Mouse (Mus musculus) urinary bladder, postnatal 10 days (tissue): ENCODE data around the gene Magi1.

Experiments used
- DNase-seq: peaks from one replicate; pipeline ENCODE4 v3.0.0; 2022; ENCODE audit warnings: low spot score

Gene Magi1

GRCm38 (mm10) chr6:94158119-94158848 lies 125.4 kb downstream of the Magi1 start:
- DNase-seq, result no peak

DNA sequence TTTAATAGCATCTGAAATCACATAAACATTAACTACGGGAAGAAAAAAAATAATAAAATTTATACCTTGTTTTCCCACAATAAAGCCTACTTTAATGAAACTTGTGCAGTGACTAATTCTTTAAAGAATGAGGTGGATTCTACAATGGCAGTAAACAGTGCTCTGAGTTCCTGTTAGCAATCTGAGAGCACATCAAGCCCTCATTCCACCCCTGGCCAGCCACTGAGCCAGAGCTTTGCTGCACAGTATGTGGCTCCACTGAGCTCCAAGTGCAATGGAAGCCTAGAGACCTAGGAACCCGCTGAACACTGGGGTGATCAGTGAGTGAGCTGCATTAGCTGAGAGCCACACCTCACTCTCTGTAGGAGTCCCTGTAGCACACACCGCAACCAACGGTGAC lies 127.7 kb downstream of the Magi1 start:
- no peak for DNase-seq

GRCm38 (mm10) chr6:94154854-94155601 lies 128.7 kb downstream of the Magi1 start:
- no peak for DNase-seq

GRCm38 (mm10) chr6:94152881-94153280 lies 130.8 kb downstream of the Magi1 start:
- no peak for DNase-seq

GRCm38 (mm10) chr6:94150876-94151275 lies 132.8 kb downstream of the Magi1 start:
- DNase-seq, result no peak

DNA sequence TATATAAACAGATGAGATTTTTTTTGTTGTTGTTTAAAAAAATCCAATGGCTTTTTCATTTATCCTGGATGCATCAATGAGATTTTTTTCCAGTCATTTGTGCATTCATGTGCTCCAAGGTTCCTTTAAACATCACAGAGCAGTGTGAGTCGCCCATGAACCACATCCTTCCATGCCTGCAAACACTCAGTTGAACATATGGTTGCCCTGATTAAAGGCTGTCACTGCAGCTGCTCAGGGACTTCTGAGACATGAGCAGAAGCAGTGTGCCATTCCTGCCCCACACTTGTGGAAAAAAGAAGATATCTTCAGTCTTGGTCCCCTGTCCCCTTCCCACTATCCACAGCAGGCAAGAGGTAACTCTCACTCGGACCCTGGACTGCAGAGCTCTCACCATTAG lies 133.9 kb downstream of the Magi1 start:
- no peak for DNase-seq

DNA sequence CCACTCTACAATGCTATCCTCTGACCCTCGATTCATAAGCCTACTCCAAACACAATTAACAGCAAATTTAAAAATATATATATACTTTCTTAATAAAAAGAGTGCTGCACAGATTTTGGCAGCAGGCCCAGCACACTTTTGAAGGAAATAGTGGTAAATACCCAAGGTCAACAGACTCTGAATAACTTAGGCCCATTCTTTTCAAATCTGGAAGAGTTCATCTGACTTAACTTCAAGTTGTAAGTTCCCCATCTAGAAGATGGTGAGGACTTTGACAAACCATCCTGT lies 137.6 kb downstream of the Magi1 start:
- DNase-seq, result no peak

DNA sequence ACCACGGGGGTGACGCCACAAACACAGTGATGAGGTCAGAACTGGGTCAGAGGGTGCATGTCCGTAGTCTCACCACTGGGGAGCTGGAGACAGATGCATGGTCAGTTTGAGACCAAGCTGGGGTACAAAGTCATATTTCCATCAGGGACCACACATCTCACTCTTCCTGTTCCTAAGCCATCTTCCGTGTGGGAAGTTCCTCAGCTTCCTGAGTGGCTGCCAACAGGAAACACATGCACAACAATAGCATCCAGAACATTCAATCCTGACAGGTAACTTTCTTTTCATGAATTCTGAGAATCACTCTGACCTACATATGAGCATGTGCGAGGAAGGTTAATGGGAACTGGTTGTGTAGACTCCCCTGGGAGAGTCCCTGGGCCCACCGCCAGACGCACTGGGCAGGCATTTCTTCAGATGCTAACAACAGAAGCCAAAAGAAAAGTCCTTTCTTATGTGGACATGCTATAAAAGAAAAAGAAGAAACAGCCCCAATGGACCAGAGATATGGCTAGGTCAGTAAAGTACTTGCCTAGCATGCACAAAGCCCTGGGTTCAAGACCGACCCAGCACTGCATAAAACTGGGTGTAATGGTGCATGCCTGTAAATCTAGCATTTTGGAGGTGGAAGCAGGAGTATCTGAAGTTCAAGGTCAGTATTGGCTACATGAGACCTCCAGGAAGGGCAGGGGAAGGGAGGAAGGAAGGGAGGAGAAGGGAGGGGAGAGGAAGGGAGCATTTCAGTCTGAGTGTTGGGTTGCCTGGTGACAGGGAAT lies 138.1 kb downstream of the Magi1 start:
- no peak for DNase-seq

GRCm38 (mm10) chr6:94142493-94142892 lies 141.2 kb downstream of the Magi1 start:
- DNase-seq, result no peak

DNA sequence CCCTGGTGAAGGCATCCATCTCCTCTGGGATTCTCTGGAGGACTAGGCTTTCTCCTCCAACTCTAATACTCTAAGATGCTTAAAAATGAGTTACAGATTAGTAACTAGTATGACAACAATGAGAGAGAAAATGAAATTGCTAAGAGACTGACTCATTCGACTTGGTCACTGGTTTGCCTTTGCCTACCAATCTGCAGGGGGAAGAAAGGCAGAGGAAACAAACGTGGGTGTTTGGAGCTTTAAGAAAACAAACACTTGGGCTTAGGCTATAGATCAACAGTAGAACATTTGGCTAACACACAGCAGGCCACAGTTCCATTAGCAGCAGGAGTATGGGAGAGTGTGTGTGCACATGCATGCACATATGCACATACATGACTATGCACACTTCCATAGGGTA lies 142.2 kb downstream of the Magi1 start:
- no peak for DNase-seq

DNA sequence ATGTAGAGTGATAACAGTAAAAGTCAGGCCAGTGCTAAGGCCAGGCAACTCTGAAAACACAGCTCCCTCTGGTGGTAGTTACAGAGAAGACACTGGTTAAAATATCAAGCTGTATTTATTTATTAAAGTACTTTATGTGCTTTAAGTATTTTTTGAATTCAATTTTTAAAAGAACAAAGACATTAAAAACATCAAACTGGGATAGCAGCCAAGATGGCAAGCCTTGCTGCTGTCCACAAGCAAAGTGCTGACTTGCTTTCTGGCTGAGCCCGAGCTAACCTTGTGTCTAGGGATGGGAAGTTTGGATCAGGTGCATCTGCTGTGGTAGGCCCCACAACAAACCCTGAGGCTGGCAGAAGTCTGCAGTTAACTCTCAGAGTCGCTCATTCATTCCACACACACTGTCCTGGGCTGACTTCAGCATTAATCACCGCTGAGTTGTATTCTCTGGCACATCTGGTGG lies 143.7 kb downstream of the Magi1 start:
- no peak for DNase-seq

DNA sequence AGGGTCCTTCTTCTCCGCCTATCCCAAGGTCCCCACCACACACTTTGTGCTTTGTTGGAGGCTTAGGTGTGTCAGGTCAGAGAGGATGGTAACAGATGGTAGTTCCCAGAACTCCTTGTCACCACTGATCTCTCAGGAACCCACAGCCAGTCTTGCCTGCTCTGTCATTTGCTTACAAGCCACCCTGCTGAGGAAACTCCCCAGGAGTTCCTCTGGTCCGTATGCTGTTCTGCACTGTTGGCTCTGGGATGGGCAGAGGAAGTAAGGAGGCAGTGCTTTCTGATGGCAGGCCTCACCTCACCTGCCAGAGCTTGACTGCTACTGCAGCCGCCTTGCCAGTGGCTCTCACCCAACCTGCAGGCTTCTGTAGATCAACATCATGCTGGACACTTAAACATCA lies 147.0 kb downstream of the Magi1 start:
- no peak for DNase-seq

DNA sequence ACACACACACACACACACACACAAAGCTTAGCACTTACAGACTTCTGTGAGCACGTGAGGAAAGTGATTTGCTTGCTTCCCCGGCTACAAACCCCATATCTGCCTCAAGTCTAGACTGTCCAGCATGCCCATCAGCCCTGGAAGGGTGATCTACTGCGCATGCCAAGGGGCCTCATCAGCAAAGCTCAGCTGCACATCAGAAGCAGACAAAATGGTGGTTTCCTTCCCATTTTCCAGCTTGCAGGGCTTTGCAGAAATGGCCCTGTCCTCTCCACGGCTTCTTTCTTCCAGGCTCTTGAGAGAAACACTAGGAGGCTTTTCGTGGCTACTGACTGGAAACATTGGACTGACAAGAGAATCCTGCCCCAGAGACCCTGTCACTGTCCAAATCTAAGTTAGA lies 149.6 kb downstream of the Magi1 start:
- no peak for DNase-seq

DNA sequence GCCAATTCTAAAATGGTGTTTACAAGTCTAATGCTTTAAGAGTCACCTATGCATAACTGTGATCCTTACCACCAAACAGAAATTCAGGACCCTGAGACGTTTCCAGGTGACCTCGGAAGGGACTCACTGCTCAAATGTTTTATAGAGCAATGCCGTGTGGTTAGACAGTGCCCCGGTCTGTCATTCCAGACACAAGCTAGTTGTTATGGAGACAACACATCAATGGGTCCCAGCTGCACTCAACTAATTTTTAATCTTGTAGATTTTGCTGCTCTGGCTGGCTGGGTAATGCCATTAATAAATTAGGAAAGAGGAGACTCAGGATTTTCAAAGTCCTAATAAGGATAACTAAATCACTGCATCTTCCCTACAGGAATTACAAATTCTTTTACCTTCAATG lies 151.7 kb downstream of the Magi1 start:
- no peak for DNase-seq

DNA sequence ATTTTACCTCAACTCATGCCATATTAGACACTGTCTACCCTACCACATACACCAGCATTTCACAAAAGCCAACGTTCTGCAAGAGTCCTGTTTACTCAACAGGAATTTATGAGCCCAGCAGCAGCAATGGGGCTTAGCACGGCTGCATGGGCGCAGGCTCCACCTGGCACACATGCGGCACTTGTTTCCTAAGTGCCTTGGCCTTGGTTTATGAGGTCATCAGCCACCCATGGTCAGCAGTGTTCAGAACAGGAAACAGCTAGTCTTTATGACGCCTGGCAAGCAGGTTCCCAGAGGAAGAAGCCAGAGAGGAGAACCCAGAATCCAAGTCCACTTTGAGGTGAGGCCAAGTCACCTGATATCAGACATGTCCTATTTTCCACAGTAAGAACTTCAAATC lies 153.3 kb downstream of the Magi1 start:
- no peak for DNase-seq

GRCm38 (mm10) chr6:94126763-94127162 lies 157.0 kb downstream of the Magi1 start:
- no peak for DNase-seq

GRCm38 (mm10) chr6:94125144-94125543 lies 158.6 kb downstream of the Magi1 start:
- DNase-seq, result no peak

GRCm38 (mm10) chr6:94124279-94124678 lies 159.4 kb downstream of the Magi1 start:
- DNase-seq, result no peak

DNA sequence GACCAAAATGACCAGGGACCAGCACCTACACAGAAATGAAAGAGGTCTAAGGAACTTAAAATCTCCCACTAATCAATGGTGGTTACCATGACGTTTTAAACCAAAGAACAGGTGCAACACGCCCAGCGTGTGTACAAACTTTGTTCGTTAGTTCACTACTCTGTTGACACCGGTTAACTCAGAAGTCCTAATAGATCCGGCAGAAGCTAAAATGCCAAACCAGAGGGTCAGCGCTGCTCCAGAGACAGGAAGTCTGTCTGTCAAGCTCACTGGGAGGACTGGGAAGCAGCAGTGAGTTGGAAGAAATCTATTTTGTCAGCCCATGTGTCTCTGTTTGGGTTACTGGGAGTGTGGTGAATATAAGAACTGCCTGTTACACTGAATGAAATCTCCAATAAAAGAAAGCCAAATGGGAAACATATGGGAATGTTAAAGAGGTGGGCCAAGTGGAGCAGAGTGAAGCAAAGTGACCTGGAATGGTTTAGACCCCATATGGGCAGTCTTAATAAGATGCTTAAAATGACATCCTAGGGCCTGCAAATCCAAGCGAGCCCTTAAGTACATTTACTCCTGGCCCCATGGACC lies 161.1 kb downstream of the Magi1 start:
- DNase-seq, result no peak

GRCm38 (mm10) chr6:94121488-94121887 lies 162.2 kb downstream of the Magi1 start:
- DNase-seq, result no peak

GRCm38 (mm10) chr6:94116434-94117432 lies 167.0 kb downstream of the Magi1 start:
- DNase-seq, result no peak
